Mouse (Mus musculus) induced T-regulatory cell, adult 2 months (primary cell): Measurements from ENCODE around the gene Pnpla3.

Experiments used
- DNase-seq: peaks from one replicate; pipeline ENCODE4 v3.0.0-alpha.2; 2012; ENCODE audit warnings: low read depth

Gene Pnpla3

GRCm38 (mm10) chr15:84217969-84218782 is 50.5 kb downstream of the Pnpla3 start:
- DNase-seq = no peak

GRCm38 (mm10) chr15:84218783-84219271 is 51.2 kb downstream of the Pnpla3 start:
- no peak for DNase-seq

GRCm38 (mm10) chr15:84221539-84221938 is 53.9 kb downstream of the Pnpla3 start:
- no peak for DNase-seq

- no peak for DNase-seq
Observed at GRCm38 (mm10) chr15:84223423-84223822, 55.8 kb downstream of the Pnpla3 start.

GRCm38 (mm10) chr15:84224779-84225178 is 57.1 kb downstream of the Pnpla3 start:
- no peak for DNase-seq

- DNase-seq = no peak
Observed at GRCm38 (mm10) chr15:84226918-84227317, 59.3 kb downstream of the Pnpla3 start.

GRCm38 (mm10) chr15:84230661-84231060 is 63.0 kb downstream of the Pnpla3 start:
- no peak for DNase-seq

- no peak for DNase-seq
Observed at GRCm38 (mm10) chr15:84231113-84231712, 63.6 kb downstream of the Pnpla3 start.

- DNase-seq = no peak
Observed at GRCm38 (mm10) chr15:84231721-84232561, 64.3 kb downstream of the Pnpla3 start, which contains the start of gene Parvb. Gene Parvb (plus strand): TSS chr15:84232043.

- DNase-seq = no peak
Observed at GRCm38 (mm10) chr15:84232609-84233008, 65.0 kb downstream of the Pnpla3 start.

- DNase-seq = no peak
Observed at GRCm38 (mm10) chr15:84234794-84235581, 67.4 kb downstream of the Pnpla3 start.

- no peak for DNase-seq
Observed at GRCm38 (mm10) chr15:84235646-84236045, 68.0 kb downstream of the Pnpla3 start.
